Mouse (Mus musculus) cerebellum, postnatal 10 days (tissue): ENCODE measurements around the gene Slc44a5.
A peak's percentile ranks its signal among the peaks of the same experiment; 100 is the strongest.

ENCODE experiments used
- DNase-seq, 2 experiments: peaks; one replicate each; pipeline ENCODE4 v3.0.0; 2021; ENCODE audit warnings: mixed read lengths in 2 of 2

The Slc44a5 gene

GRCm38 (mm10) chr3:154172593-154172965, 199.3 kb downstream of the Slc44a5 start:
- DNase-seq: no peak

GRCm38 (mm10) chr3:154173556-154173955, 200.3 kb downstream of the Slc44a5 start:
- DNase-seq: peak in 1 of 2 experiments; percentile 15

GRCm38 (mm10) chr3:154174031-154174430, 200.8 kb downstream of the Slc44a5 start:
- DNase-seq: no peak

GRCm38 (mm10) chr3:154174766-154175165, 201.5 kb downstream of the Slc44a5 start:
- DNase-seq: no peak

- DNase-seq: no peak
Observed at GRCm38 (mm10) chr3:154177665-154178305, 204.5 kb downstream of the Slc44a5 start.

- DNase-seq: no peak
Observed at GRCm38 (mm10) chr3:154179423-154179920, 206.2 kb downstream of the Slc44a5 start.

GRCm38 (mm10) chr3:154182987-154183386, 209.8 kb downstream of the Slc44a5 start:
- DNase-seq: no peak

GRCm38 (mm10) chr3:154183957-154184356, 210.7 kb downstream of the Slc44a5 start:
- no peak for DNase-seq

GRCm38 (mm10) chr3:154188668-154189067, 215.4 kb downstream of the Slc44a5 start:
- peak in 1 of 2 experiments; percentile 16 for DNase-seq

- DNase-seq: peak in 1 of 2 experiments; percentile 16
Observed at GRCm38 (mm10) chr3:154192328-154193030, 219.2 kb downstream of the Slc44a5 start.

GRCm38 (mm10) chr3:154193189-154193840, 220.1 kb downstream of the Slc44a5 start:
- no peak for DNase-seq

- peak; percentile 15 to 24 for DNase-seq
Observed at GRCm38 (mm10) chr3:154200422-154200828, 227.2 kb downstream of the Slc44a5 start.

- peak; percentile 67 to 69 for DNase-seq
Observed at GRCm38 (mm10) chr3:154201796-154202195, 228.6 kb downstream of the Slc44a5 start.

GRCm38 (mm10) chr3:154202383-154202782, 229.1 kb downstream of the Slc44a5 start:
- DNase-seq: no peak

- DNase-seq: no peak
Observed at GRCm38 (mm10) chr3:154208479-154208878, 235.2 kb downstream of the Slc44a5 start.

GRCm38 (mm10) chr3:154209201-154209754, 236.0 kb downstream of the Slc44a5 start:
- DNase-seq: no peak

- no peak for DNase-seq
Observed at GRCm38 (mm10) chr3:154209776-154210430, 236.7 kb downstream of the Slc44a5 start.

GRCm38 (mm10) chr3:154210431-154211055, 237.3 kb downstream of the Slc44a5 start:
- no peak for DNase-seq

GRCm38 (mm10) chr3:154212551-154212950, 239.3 kb downstream of the Slc44a5 start:
- DNase-seq: no peak

- DNase-seq: no peak
Observed at GRCm38 (mm10) chr3:154215309-154215708, 242.1 kb downstream of the Slc44a5 start.

- no peak for DNase-seq
Observed at GRCm38 (mm10) chr3:154215779-154216178, 242.5 kb downstream of the Slc44a5 start.

GRCm38 (mm10) chr3:154222141-154222591, 248.9 kb downstream of the Slc44a5 start:
- peak; percentile 66 to 73 for DNase-seq
